Mouse (Mus musculus): ENCODE measurements at regions not wholly inside any gene's neighbourhood (a gene's known extent, or its start where the extent isn't known, plus 50 kb on each side); places are given as distances from the start of the nearest gene placed in this dataset.

DNA sequence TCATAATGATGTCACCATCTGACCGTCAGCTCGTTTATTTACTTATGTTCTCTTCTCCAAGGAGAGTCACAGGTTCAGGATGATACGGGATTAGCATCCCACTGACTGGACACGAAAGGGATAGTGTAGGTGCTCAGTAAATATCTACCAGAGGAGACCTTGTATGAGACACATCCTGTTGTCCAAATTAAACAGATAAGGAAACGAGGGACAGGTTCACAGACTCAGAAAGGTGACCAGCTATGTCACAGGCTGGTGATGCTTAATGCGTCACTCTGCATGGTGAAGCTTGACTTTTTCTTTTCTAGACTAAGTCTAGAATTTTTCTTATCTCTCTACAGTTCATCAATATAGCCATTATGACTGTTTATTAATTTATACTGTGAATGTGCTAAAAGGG lies 235.2 kb upstream of the Sall1 start:
- TF ChIP-seq CTCF (IDR thresholded peaks at IDR 0.05; ENCODE audit: low read depth, low read length) (no peak), POLR2A (IDR thresholded peaks at IDR 0.05; ENCODE audit: borderline replicate concordance, low read depth, low read length) (no peak)
